Mouse (Mus musculus) urinary bladder, postnatal 10 days (tissue): ENCODE data around the gene A930018P22Rik.

Experiments
- DNase-seq: peaks from one replicate; pipeline ENCODE4 v3.0.0; 2022; ENCODE audit warnings: low spot score

A930018P22Rik gene

DNA sequence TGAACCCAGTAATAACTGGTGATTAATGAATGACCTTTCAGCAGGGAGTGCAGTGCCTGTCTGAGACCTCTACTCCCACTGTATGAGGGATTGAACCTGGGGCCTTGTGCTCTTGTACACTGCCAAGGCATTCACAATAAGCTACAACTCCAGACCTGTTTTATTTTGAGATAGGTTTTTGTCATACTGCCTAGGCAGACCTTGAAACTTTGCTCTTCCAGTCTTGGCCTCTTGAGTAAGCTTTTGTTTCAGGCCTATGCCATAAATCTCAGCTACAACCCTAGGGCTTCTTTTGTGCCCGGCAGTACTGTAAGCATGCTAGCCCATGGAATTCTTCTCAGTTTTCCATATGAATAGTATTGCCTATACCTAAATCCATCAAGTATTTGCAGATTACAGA is 3.5 kb upstream of the A930018P22Rik start:
- DNase-seq: no peak

DNA sequence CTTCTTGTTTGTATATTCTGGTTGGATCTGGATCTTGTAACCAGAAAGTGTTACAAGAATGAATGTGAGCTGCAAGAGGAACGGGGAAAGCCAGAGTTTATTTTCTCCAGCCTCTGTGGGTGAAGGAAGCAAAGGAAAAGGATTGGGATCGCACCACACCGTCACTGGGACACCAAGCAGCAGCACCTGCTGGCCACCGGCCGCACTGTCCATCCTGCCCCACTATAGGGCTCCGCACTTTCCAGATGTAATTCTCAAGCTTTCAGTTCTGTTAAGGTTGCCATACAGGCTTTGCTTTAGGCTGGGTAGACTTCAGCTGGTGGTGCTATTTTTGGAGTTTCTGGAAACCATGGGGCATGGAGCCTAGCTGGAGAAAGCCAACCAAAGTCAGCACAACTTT is 2.3 kb upstream of the A930018P22Rik start:
- no peak for DNase-seq

DNA sequence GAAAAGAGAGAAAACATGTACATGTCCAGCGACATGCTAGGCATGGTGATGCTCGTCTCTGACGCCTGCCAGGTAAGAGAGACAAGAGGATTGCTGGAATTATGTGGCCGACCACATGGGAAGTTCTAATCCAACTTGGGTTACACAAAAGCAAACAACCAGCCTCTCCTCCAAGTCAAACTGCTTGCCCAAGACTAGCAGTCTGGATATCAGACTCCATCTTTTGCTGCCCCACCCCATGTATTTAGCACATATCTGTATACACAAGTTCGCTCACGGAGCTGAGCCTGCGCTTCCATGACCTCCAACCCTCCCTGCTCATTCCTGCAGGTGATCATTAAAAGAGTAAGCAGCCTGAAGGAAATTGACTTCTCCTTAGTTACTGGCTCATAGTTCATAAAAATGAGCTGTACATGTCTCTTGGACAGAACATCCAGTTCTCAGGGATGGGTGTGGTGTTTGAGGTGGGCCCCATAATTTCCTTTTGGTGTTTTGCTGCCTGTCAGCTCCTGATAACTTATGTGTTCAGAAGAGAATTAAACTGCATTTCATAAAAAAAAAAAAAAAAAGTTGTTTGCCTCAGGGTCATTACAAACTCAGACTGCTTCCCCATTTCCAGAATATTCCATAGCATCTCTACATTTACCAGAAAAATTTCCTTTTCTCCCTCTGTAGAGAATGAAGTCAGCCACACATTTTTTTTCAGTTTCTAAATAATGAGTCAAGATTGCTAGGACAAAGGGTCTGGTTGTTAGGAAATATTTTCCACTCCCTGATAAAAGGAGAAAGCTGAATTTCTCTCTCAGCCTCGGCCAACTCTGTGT is 676 bp upstream of the A930018P22Rik start:
- no peak for DNase-seq

DNA sequence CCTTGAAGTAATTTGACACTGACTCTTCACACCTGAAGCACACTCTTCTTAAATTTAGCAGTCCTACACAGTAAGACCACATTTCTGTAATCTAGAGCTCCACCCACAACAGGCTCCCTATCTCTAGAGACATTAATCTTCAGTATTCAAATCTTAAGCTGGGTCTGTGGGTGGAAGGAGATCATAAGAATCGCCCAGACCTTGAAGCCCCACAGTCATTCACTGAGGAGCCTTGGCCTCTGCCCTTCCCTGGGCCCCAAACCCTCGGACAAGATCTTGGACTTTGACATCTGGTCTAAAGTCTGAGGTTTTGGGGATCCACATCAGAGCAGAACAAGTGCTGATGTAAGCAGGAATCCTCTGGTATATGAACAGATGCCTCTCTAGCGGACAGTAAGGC is 971 bp downstream of the A930018P22Rik start:
- no peak for DNase-seq

DNA sequence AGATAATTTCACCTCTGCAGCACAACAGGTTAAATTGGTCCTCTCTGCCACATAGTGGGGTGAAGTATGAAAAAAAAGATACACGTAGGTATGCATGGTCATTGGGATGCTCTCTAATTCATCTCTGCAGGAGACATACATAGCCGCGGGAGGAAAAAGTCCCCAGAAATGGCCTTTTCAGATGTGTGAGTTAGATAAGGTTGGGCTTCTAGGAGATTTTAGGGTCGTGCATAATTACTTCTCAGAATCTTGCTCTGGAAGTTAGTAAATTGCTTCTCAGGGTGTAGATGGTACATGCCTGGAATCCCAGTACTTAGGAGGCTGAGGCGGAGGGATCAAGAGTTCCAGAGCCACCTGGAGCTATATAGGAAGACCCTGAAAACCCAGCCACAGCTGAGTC is 1.5 kb downstream of the A930018P22Rik start:
- no peak for DNase-seq

DNA sequence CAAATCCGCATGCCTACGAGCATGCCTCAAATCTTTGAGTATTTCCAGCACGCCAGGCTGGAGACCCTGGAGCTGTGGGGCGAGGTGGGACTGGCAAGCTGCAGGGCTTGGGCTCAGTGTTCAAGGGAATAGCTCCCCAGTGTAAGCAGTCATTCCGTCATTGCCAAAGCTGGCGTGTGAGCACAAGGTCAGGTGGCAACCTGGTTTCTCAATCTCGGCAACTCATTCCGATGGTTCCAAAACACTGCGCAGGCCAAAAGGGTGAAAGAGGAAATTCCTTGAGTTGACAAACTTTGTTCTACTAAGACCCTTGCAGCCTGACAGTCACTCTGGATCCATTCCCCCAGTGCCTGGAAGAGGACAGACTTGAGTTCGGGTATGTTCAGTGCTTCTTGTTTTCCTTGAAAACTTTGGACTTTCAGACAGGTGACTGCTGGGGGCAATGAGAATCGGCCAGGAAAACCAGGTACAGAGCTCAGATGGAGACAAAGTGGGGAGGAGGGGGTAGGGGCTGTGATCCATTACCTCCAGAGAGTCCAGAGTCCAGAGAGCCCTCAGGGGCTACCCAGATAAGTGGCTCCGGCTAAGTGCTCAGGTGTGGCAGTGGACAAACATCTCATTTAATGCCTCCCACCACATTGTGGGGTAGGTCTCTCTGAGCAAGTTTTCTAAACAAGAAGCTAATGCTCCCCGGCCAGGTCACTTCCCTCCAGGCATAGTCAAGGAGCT is 6.4 kb downstream of the A930018P22Rik start:
- DNase-seq: no peak

DNA sequence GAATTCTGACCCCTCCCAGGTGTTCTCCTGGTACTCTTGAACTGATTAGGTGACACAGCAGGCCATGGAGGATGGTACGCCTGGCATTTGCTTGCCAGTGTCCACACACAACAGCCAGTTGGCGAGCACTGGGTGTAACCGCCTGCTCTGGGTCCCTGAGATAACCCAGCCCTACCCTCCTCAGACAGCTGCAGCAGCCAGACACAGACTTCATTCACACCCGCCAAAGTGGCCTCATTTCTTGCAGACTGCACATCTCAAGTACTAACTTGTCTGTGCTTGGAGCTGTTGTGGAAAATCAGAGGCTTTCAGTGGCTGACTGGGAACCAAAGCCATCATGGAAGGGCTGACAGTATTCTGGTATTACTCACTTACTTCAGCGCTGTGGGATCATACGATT is 7.6 kb downstream of the A930018P22Rik start:
- no peak for DNase-seq

DNA sequence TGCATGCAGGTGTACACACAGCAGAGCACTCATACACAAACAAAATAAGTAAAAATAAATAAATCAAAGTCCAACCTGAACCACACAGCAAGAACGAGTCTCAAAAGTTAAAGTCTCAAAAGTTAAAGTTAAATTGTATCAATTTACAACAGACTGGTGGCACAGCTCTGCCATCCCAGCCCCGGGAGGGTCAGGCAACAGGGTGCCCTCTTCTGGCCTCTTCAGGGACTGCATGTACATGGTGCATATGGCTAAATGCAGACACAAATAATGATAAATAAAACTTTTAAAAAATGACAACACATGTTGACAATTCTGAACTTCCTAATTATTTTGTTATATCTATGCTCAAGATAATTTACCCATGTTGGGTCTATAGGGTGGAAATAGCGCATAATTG is 8.4 kb downstream of the A930018P22Rik start:
- DNase-seq: no peak

DNA sequence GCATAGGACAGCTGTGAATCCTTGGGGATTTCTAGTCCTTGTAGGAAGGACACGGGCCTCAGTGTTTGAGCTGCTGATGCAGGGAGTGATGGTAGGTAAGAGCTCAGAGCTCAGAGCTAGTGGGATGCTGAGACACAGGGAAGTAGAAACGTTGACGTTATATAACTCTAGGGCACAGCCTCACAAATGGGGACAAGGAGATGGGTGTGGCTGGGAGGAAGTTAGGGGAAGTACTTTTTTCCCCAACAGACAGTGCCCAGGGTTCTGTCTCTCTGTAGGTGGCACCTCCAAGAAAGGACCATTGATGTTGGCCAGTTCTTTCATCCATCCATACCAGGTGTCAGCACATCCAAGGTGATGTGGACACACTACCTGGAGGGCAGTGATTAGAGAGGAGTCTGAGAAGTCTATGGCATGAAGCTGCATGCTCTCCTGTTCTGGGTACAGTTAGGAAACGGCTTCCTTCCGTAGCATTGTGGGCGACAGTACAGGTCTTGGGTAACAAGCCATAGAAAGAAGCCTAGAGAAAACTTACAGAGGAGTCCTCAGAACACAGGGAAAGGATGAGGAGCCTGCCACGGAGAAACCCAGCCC is 9.8 kb downstream of the A930018P22Rik start:
- no peak for DNase-seq

DNA sequence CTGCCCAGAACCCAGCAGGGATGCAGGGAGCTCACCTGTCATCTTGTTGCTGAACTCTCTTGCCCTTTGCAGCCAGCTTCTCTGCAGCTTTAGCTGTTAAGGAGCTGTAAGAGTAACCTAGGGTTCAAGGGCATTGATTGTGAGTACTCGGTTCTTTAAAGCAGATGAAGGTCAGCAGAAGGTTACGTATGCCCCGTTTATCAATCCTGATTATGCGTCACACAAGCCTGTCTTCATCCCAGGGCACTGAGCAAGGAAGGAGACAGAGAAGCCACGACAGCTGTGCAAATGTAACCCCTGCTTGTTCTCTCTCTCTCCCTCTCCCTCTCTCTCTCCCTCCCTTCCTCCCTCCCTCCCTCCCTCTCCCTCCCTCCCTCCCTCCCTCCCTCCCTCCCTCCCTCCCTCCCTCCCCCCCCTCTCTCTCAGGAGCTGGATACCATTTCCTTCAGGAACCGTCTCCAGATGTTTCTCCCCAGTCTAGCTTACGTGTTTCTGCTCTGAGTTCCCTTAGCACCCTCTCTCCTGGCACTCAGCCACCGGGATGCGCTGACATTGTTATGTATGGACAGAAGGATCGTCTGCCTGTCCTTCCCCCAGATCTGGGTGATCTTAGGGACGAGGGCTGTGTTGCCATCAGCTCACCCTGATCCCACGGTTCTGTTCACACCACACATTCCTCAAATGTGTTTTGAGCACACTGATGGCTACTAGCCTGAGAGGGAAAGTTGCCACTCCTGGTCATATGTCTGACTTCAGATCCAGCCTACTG is 10.7 kb downstream of the A930018P22Rik start:
- DNase-seq: no peak

DNA sequence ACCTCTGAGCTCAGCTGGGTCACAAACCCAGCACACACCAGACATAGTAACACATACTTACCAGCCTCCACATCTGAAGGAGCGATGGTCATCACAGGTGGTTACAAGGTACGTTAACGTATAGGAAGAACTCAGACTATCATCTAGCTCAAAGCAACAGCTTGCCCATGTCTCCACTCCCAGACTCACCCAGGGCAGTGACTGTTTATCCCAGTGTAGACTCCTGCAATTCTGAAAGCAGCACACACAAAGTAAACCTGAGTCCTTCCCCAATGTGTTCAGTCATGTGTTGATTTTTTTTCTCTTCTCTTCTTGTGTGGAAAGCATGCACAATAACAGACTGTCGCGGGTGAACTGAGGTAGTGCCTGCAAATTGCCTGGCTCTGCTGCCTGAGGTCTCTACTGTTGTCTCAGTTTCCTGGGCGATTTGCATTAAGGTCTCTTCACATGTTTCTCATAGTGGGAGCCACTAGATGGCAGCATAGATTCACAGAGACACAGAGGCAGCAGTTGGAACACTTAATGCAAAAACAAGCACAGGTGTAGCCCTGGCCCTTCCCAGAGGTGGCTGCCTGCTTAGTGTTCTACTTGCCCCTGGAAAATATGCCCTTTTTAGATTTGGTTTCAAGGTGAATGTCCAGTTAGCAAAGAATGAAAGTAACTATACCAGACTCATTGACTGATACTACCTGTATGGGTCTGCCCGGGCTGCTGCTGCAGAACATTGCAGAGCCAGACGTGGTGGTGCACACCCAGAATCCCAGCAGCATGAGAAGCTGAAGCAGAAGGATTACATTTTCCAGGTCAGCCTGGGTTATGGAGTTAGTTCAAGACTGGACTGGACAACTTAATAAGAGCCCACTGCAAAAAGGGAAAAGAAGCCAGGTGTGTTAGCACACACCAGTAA is 11.8 kb downstream of the A930018P22Rik start:
- DNase-seq: no peak

DNA sequence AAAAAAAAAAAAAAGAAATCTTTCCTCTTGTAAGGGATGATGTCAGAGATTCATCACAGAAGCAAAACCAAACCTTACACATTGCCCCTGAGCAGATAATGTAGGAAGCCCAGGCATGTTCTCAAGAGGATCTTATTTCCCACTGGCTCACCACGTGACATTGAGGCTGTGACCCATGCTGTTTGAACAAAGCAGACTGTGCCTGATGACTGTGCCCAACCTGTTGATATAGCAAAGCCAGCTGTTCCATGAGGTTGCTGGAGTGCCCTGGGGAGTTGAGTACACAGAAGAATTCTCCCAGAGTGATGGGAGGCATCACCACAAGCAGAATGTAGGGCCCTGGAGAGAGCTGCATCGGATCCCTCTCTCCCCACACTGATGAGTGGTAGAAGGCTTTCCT is 13.4 kb downstream of the A930018P22Rik start:
- DNase-seq: no peak

DNA sequence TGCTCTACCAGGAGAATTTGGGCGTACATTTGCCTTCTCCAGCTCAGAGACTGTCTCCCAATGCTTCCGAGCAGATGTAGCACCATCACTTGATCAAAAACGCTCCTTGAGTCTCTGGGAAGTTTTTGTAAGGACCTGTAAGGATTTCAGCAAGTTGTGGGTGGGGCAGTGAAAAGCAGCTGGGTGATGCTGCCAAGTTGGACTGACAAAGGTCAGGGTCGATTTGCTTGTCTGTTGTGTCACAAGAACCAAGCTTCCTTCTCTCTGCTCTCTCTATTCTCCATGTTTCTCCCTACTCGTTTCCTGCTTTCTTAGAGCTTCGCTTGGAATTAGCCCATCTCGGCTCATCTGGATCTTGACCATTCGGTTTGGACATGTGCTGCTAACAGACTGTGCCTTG is 19.6 kb downstream of the A930018P22Rik start:
- no peak for DNase-seq

DNA sequence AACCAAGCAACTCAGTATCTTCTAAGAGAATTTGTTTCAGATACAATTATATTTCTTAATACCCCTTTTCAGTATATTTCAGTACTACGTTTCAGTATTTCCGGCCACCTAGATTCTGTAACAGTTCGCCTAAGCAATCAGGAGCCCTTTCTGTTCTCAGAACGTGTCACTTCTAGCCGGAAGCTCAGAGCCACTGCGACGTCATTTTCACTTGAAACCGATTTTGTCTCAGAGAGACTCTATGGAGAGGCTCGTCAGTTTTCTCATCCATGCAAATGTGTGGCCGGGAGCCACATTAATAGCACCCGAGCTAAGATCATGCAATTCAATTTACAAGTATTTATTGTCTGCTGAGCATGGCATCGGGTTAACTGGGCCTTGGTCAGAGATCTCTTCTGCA is 21.4 kb downstream of the A930018P22Rik start:
- DNase-seq: no peak

DNA sequence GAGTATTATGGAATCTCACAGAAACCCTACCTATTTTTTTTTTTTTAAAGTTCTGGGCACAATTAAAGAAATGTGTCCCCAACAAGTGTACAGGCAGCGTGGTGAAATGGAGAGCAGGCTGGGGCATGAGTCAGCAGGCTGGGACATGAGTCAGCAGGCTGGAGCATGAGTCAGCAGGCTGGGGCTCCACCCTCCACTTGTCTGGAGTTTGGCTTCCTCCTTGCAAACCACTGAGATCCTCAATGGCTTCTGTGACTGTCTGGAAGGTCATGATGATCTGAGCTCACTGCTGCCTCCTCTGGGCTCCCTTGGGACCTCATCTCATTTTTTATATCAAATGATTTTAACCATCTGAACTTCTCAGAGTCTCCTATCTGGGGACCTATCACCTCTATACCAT is 23.4 kb downstream of the A930018P22Rik start:
- DNase-seq: no peak

DNA sequence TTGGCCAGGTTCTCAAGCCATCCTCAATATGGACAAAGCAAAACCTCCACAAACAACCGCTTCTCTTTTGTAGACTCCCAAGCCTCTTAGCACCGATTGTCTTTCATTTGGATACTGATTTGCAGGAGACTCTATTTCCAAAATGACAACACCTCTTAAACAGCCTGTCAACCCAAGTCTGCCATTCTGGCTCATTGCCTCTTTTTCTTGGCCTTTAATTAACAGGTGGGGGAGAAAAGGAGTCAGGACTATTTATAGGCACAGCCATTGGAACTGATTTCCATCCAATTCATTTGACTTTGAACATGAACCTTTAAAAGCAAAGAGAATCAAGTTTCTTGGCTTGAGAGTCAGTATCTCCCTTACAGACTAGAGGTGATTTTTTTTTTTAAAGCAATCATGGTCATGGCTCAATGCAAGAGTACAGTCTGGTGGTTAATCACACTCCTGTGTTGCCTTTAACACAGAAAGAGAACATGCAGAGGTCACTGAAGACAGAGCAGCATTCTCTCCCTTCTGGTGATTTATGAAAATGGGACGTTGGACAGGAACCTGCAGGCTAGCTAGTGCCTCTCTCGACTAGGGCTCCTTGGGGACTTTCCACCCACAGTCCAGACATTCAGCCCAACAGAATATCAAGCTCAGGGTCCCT is 25.5 kb downstream of the A930018P22Rik start:
- no peak for DNase-seq

DNA sequence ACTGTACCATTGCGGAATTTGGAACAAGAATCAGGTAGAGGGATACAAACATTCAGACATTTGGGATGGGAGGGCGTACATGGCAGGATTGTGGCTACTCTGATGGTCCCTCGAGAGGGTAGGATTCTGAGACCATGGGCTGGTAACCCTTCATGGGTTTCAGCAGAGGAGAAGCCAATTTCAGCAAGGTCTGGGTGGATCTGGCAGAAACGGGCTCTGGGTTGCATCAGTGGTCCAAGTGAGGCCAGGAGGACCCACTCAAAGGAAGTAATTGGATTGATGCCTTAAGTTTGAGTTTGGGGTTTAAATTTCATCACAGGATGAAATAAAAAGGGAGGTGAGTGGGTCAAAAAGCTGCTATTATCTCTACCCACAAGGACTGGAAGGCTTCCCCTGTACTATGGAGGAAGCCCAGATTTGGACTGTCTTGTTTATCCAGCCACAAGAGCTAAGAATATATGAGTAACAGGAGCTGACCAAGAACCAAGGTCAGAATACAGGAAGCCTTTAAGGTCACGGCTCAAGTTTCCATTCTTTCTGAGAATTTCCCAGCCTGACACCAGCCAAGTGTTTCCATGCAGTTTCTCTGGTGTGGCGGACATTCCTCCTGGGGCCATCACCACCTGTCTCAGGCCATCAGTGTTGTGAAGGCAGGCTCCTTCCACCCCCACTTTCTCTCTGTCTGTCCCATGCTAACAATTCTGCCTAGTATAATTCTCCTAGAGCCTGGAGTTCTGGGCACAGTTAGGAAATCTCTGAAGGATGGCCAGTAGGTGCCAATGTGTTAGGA is 28.2 kb downstream of the A930018P22Rik start:
- DNase-seq: no peak

DNA sequence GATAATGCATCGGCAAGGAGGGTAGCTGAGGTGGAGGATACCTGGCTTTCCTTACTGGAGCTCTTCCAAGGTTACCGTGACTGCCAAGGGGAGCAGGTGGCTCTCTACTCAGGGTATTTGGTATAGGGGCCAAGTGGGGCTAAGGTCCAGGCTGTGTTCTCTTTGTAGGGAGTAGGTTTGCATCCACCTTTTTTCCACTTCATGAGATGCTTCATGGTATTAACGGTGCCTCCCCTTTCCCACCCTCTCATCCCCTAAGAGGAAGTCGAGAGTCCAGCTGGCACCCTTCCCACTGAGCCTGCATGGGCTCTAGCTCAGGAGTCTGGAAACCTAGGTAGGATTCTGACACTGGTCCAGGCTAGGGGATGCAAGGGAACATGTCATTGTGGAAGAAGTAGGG is 30.8 kb downstream of the A930018P22Rik start:
- no peak for DNase-seq

DNA sequence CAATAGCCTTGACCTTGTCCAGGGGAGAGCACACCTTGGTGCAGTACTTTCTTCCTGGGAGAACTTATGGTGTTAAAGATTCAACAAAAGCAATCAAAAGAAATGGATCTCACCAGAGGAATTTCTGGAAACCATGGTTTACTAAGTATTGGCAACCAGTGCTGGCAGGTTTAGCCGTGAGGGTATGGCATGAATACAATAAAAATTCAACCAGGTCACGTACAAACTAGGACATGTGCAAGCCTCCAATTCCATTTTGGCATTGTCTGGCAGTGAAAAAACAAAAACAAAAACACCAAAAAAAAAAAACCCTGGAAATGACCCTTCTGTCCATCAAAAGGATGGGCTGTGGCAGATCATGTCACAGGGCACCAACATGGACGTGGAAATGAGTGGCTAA is 31.3 kb downstream of the A930018P22Rik start:
- no peak for DNase-seq

DNA sequence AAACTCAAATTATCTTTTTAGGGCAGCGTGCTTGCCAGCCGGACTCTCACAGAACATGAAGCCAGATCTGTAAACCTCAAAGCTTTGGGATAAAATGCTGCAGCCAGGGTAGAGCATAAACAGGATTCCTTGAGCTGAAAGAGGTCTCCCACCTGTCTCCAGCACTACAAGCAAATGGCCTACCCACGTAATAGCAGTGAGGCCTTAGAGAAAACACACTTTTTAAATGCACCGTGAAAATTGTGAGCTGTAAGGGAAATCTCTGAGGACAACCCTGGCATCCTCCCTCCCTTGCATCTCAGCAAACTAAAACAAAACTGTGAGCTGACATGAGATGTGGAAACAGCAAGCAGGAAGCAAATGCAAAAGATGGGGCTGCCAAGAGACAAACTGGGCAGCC is 35.3 kb downstream of the A930018P22Rik start:
- no peak for DNase-seq
